Comparison of ENCODE assay signal across 10 mouse cellular contexts in the genomic region with DNA sequence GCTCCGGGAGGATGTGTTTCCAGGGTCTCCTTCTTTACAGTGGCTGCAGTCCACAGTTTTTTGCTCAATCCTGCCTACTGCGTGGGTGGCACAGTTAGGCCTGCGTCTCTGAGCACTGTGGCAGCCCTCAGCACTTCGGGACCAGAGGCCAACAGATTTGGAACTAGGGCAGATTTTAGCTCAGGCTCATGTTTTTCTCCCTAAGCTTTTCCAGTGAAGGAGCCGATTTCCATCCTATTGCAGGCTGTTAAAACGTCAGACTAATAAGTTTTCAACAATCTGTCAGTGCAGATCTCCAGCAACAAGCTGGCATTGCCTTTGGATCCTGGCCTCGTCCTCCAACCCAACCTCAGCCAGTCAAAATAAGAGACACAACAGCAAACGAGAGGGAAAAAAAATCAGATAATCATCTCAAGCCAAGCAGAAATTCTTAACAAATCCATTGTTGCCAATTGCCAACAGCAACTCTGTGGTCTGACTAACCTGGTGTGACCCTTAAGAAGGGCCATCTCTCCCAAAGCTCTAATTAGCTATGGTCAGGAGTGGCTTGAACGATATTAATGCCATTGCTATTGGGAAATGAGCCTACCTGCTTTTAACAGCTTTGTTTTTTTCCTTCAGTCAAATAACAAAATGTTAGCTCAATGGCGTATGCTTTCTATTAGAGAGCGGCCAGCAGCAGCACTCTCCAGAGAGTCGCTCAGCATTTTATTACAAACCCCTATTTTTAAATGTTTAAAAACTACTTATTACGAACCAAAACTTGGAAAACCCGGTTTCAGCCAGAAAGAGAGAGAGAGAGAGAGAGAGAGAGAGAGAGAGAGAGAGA.
DNase-seq lines count a peak whose midpoint lies in the region; ATAC-seq lines count a peak whose summit lies in the region.
"Had no signal": no experiment of that assay in that cellular context is flagged by ENCODE, and none has a peak within 500 bp of the region (broad histone marks: within the 10 kb centered on the region; RNA-seq: fewer than 3 reads in every experiment).

No protein-coding gene starts in this region.

- H3K9ac ChIP-seq in embryonic facial prominence, embryonic 13.5 days: no peak overlapping the region
- no peak overlapping the region for H3K9ac ChIP-seq in heart, embryonic 12.5 days

- H3K4me3 ChIP-seq in embryonic facial prominence, embryonic 13.5 days: no peak overlapping the region
- H3K4me3 ChIP-seq in heart, embryonic 12.5 days: no peak overlapping the region

- ATAC-seq in frontal cortex, adult (ENCODE audit: low TSS enrichment): peak; percentile 14; the same call in 1 of the 2 replicates
- ATAC-seq in embryonic facial prominence, embryonic 13.5 days (ENCODE audit: insufficient number of reproducible peaks, insufficient read depth, low FRiP score, low TSS enrichment, low read depth): no peak
- ATAC-seq in heart, embryonic 12.5 days (ENCODE audit: insufficient number of reproducible peaks, low FRiP score): no peak

- no peaks in the 10 kb centered on the region for H3K27me3 ChIP-seq in embryonic facial prominence, embryonic 13.5 days
- H3K27me3 ChIP-seq in heart, embryonic 12.5 days (replicated peaks): no peaks in the 10 kb centered on the region

- H3K4me2 ChIP-seq in embryonic facial prominence, embryonic 13.5 days: no peak overlapping the region
- no peak overlapping the region for H3K4me2 ChIP-seq in heart, embryonic 12.5 days

- H3K27ac ChIP-seq in embryonic facial prominence, embryonic 13.5 days: peak overlapping the region; percentile 80
- H3K27ac ChIP-seq in heart, embryonic 12.5 days (ENCODE audit: poor library complexity, severe bottlenecking): no peak overlapping the region

- no peaks in the 10 kb centered on the region for H3K9me3 ChIP-seq in embryonic facial prominence, embryonic 13.5 days
- no peaks in the 10 kb centered on the region for H3K9me3 ChIP-seq in heart, embryonic 12.5 days (replicated peaks)

- DNase-seq in frontal cortex, postnatal 10 days (ENCODE audit: low spot score in 2 of 2): no peak
- DNase-seq in brain, adult 2 months (ENCODE audit: low read depth, low spot score): peak; percentile 30
- DNase-seq in layer of hippocampus, adult 9-11 months: peak; percentile 46
- no peak for DNase-seq in kidney, postnatal 10 days
- no peak for DNase-seq in thymus, postnatal 25 days
- DNase-seq: heart, postnatal 4 days; lung, adult 18-20 months had no signal

- no peaks in the 10 kb centered on the region; the same call in 1 of the 2 replicates for H3K36me3 ChIP-seq in embryonic facial prominence, embryonic 13.5 days
- no peaks in the 10 kb centered on the region for H3K36me3 ChIP-seq in heart, embryonic 12.5 days

- H3K4me1 ChIP-seq in embryonic facial prominence, embryonic 13.5 days: peaks cover 37% of the 10 kb centered on the region
- no peaks in the 10 kb centered on the region; the same call in 1 of the 2 replicates for H3K4me1 ChIP-seq in heart, embryonic 12.5 days (replicated peaks)

- WGBS in embryonic facial prominence, embryonic 13.5 days: 35% methylated on average over 14 of the region's 14 CpGs
- WGBS in heart, embryonic 12.5 days: 75% methylated on average over 14 of the region's 14 CpGs

Comparison
In these comparisons a context has a peak if more than half of its experiments do, and no peak if none do; other contexts are left out.
1. DNase-seq: peak in brain, adult 2 months (single experiment) and layer of hippocampus, adult 9-11 months (single experiment); none in frontal cortex, postnatal 10 days (0 of 2), kidney, postnatal 10 days (single experiment) and thymus, postnatal 25 days (single experiment).